Mouse (Mus musculus) spleen, adult 2 months (tissue): ENCODE measurements around the gene Dkk2.

Source experiments
- CTCF ChIP-seq: fragments of 200-500 bp; IDR thresholded peaks from 2 replicates; pipeline ENCODE4 v1.5.1; 2011; ENCODE audit warnings: mild to moderate bottlenecking, inconsistent platforms; ENCODE audit not compliant: insufficient read depth, insufficient read length, insufficient replicate concordance; ENCODE audit errors: extremely low read depth
- POLR2A ChIP-seq: fragments of 200-500 bp; IDR thresholded peaks from 2 replicates; pipeline ENCODE4 v1.6.1; 2011; ENCODE audit warnings: low read depth, low read length, inconsistent platforms

GRCm38 (mm10) chr3:132207469-132207868 is 122.4 kb downstream of the Dkk2 start:
- TF ChIP-seq CTCF (no peak), POLR2A (no peak)
